Mouse (Mus musculus) c-Kit-positive CD71-positive TER-119-positive erythroid progenitor cells, embryonic 14.5 days (primary cell): Measurements from ENCODE around the gene 1600015I10Rik.

Experiments
- DNase-seq: peaks from one replicate; pipeline ENCODE4 v3.0.0-alpha.2; 2013; ENCODE audit warnings: low spot score

The 1600015I10Rik gene

DNA sequence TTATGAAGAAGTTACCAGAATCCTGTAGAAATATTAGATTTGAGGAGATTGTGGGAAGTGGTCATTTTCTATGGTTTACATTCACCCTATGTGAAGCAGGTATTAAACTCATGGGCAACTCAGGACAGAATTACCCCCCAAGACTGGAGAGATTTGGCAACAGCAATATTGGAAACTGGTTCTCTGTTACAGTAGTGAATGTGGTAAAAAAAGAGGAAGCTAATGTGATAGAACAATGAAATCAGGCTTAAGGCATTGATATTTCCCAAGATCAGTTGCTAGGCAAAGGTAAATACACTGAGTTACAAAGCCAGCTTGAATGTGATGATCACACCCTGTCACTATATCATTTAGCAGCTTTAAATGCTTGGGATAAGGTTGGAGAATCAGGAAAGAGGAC lies 38.2 kb downstream of the 1600015I10Rik start:
- no peak for DNase-seq

DNA sequence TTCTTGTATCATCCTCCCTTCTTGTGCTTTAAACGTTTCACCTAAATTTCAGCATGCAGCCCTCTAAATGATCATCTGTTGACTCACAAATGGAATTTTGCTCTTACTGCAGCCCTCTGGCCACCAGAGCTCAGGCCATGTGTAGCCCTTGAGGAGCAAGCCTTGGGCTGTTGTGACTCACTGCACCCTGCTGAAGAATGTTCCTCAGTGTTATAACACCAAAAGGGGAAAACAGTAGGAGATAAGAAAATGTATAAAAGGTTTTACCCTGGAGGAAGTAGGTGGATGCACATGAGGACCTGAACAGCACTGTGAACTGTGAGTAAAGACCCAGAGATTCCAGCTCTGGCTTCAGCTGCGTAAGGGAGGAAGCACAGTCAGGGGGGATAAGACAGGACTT lies 45.0 kb downstream of the 1600015I10Rik start, which contains the start of gene Doxl2:
Gene Doxl2, plus strand, starts transcription at position 301 of the 400 bp plus-strand sequence.
- no peak for DNase-seq

DNA sequence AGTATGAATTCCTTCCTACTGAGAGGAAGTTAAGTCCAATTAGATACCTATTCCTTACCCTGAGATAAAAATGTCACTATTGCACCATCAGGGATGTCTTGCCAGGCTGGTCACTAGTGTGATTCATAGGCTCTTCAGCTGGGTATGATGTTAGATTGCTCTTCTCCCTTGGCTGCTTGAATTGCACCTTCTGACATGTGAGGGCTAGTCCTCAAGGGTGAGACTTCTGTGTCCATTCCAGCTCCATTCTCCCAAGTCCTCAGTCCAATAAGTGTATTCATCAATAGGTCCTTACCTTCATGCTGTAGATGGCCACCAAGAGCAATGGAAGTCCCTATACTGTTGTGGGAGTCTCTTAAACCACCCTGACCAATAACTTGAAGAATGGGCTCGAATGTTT lies 49.9 kb downstream of the 1600015I10Rik start:
- no peak for DNase-seq

DNA sequence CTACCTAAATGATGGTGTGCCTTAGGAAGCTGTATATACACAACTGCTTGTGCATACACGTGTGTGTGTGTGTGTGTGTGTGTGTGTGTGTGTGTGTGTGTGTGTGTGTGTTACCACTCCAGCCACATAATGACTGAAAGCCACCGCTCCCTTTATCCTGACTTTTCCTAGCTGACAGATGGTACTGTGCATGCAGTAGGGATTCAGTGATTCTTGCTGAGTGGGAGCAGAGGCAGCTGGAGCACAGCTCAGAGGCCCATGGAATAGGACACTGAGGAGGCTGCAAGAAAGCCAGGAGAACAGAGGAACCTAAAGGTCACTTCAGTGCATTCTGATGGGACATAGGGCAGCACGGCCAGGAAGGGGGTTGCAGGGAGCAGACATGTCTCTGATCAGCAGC lies 52.6 kb downstream of the 1600015I10Rik start:
- DNase-seq: no peak
